Mouse (Mus musculus) C2C12 (cell line): ENCODE measurements around the gene Map3k5.

ENCODE experiments used
- CEBPB ChIP-seq: IDR thresholded peaks from one replicate; pipeline ENCODE4 v1.6.1; 2011; ENCODE audit warnings: low read depth, mild to moderate bottlenecking, control low read depth, moderate library complexity
- CTCF ChIP-seq: IDR thresholded peaks from one replicate; pipeline ENCODE4 v1.5.1; 2011; ENCODE audit not compliant: control insufficient read depth, insufficient read depth, insufficient read length
- MAX ChIP-seq: IDR thresholded peaks from one replicate; pipeline ENCODE4 v1.6.1; 2011; ENCODE audit warnings: mild to moderate bottlenecking, control low read depth
- USF1 ChIP-seq: IDR thresholded peaks from one replicate; pipeline ENCODE4 v1.6.1; 2011; ENCODE audit warnings: low read depth, mild to moderate bottlenecking, control low read depth, moderate library complexity

- TF ChIP-seq CTCF (no peak), USF1 (no peak), CEBPB (no peak), MAX (no peak)
Observed at GRCm38 (mm10) chr10:20170605-20171088, 236.4 kb downstream of the Map3k5 start.
